Comparison of ENCODE assay signal across 30 mouse cellular contexts in the genomic region with DNA sequence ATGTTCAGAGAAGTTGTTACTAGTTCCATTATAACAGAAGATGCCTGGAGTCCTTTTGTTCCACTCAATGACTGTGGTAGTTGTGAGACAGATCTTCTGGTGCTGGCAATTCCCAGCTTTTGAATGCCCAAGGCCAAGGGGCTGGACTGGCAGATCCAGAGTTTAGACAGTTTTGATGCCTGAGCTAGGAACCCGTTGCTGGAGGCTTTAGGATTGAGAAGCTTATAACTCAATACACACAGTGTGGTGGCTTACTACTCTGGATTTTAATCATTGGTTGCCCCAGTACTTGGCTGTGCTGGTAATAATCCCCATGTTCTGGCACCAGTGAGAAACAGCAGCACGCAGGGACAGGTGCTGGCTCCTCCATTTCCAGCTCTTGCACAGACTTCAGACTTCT.
"Had no signal": no experiment of that assay in that cellular context is flagged by ENCODE, and none has a peak within 500 bp of the region (broad histone marks: within the 10 kb centered on the region; RNA-seq: fewer than 3 reads in every experiment).

No protein-coding gene starts in this region.

- H3K4me3 ChIP-seq: embryonic facial prominence, embryonic 10.5 days; embryonic facial prominence, embryonic 12.5 days; embryonic facial prominence, embryonic 13.5 days; embryonic facial prominence, embryonic 15.5 days; erythroblast, embryonic 14.5 days; forebrain, embryonic 10.5 days; forebrain, embryonic 12.5 days; forebrain, embryonic 13.5 days; forebrain, embryonic 15.5 days; gastrocnemius, adult 2 months; heart, adult 2 months; heart, embryonic 10.5 days had no signal

- H3K4me2 ChIP-seq: embryonic facial prominence, embryonic 12.5 days; embryonic facial prominence, embryonic 13.5 days; embryonic facial prominence, embryonic 15.5 days; forebrain, embryonic 12.5 days; forebrain, embryonic 13.5 days; forebrain, embryonic 15.5 days had no signal

- H3K4me1 ChIP-seq: embryonic facial prominence, embryonic 10.5 days; embryonic facial prominence, embryonic 12.5 days; embryonic facial prominence, embryonic 13.5 days; embryonic facial prominence, embryonic 15.5 days; forebrain, embryonic 10.5 days; forebrain, embryonic 12.5 days; forebrain, embryonic 13.5 days; forebrain, embryonic 15.5 days; heart, embryonic 10.5 days had no signal

- H3K9ac ChIP-seq: embryonic facial prominence, embryonic 12.5 days; embryonic facial prominence, embryonic 13.5 days; embryonic facial prominence, embryonic 15.5 days; forebrain, embryonic 12.5 days; forebrain, embryonic 13.5 days; forebrain, embryonic 15.5 days; forebrain, postnatal 0 days had no signal

- H3K27me3 ChIP-seq: embryonic facial prominence, embryonic 12.5 days; embryonic facial prominence, embryonic 13.5 days; embryonic facial prominence, embryonic 15.5 days; forebrain, embryonic 12.5 days; forebrain, embryonic 13.5 days; forebrain, embryonic 15.5 days had no signal

- H3K9me3 ChIP-seq: embryonic facial prominence, embryonic 10.5 days; embryonic facial prominence, embryonic 12.5 days; embryonic facial prominence, embryonic 13.5 days; embryonic facial prominence, embryonic 15.5 days; forebrain, embryonic 10.5 days; forebrain, embryonic 12.5 days; forebrain, embryonic 13.5 days; forebrain, embryonic 15.5 days; heart, embryonic 10.5 days had no signal

- H3K36me3 ChIP-seq: embryonic facial prominence, embryonic 10.5 days; embryonic facial prominence, embryonic 12.5 days; embryonic facial prominence, embryonic 13.5 days; embryonic facial prominence, embryonic 15.5 days; forebrain, embryonic 10.5 days; forebrain, embryonic 12.5 days; forebrain, embryonic 15.5 days; heart, embryonic 10.5 days had no signal

- DNase-seq: cerebellum, adult 2 months; cerebellum, adult 8-10 months; cerebellum, adult 9-10 months; cerebellum, adult 9-11 months; cerebellum, postnatal 10 days; cerebellum, postnatal 14 days; cerebellum, postnatal 25 days; cerebellum, postnatal 36 days; embryo, embryonic 11 days; forebrain, postnatal 0 days; gastrocnemius, adult 2 months; gastrocnemius, postnatal 10 days; gastrocnemius, postnatal 14 days; gastrocnemius, postnatal 25 days; gastrocnemius, postnatal 36 days; heart, adult 11 months; heart, adult 18-20 months; heart, adult 2 months had no signal

- H3K27ac ChIP-seq: embryonic facial prominence, embryonic 10.5 days; embryonic facial prominence, embryonic 12.5 days; embryonic facial prominence, embryonic 13.5 days; embryonic facial prominence, embryonic 15.5 days; forebrain, embryonic 10.5 days; forebrain, embryonic 12.5 days; forebrain, embryonic 13.5 days; forebrain, embryonic 15.5 days; gastrocnemius, adult 2 months; heart, adult 2 months; heart, embryonic 10.5 days had no signal

- ATAC-seq: forebrain, embryonic 13.5 days; forebrain, embryonic 14.5 days; forebrain, embryonic 15.5 days; forebrain, embryonic 16.5 days; forebrain, postnatal 0 days had no signal
